Mouse (Mus musculus): ENCODE data around the gene Slit3. TPM values are rescaled to one million over a fixed set of nuclear protein-coding genes. Genes with fewer than 3 reads are reported as not detected.

Gene Slit3
- total and polyA plus RNA-seq, 3 experiments, result not detected

DNA sequence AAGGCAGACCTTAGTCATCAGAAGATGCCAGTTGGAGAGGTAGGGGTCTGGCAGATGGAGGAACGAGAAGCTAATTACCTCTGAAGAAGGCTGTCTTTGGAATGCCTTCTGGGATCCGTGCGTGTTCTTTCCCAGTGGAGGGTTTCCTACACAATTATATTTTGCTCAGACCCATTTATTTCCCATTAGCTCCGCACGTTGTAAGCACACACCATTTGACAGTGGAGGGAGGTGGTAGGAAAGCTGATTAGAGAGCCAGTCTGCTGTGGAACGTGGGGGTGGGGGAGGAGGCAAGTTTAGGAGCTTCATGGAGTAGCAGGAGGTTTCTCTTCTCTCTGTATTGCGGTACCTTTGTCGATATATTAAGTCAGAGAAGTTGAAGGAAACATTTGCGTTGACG lies 530.3 kb downstream of the Slit3 start:
- no peak for TF ChIP-seq CHD1 (IDR thresholded peaks at IDR 0.05; ENCODE audit: low read depth, low read length)
- TF ChIP-seq MXI1 (IDR thresholded peaks at IDR 0.05; ENCODE audit: low read depth, low read length), result no peak
- Histone ChIP-seq H3K27ac (ENCODE audit: control insufficient read depth, low read depth, low read length) (no peak overlapping the region), H3K79me2 (ENCODE audit: control insufficient read depth, insufficient read depth, low read length, poor library complexity) (no peaks in the 10 kb centered on the region), H3K36me3 (ENCODE audit: control insufficient read depth in 1 of 2, insufficient read depth in 2 of 2, low read length in 2 of 2) (no peaks in the 10 kb centered on the region), H3K9me3 (replicated peaks; ENCODE audit: insufficient read depth, low read length) (no peaks in the 10 kb centered on the region), H3K27me3 (ENCODE audit: control insufficient read depth in 1 of 2, insufficient read depth in 2 of 2, low read length in 2 of 2) (no peaks in the 10 kb centered on the region), H3K9ac (ENCODE audit: control insufficient read depth, low read depth, low read length, poor library complexity, severe bottlenecking) (no peak overlapping the region), H3K4me3 (ENCODE audit: control insufficient read depth in 1 of 2, insufficient read depth in 1 of 2, low read depth in 2 of 2, low read length in 2 of 2) (no peak overlapping the region), H3K4me1 (ENCODE audit: control insufficient read depth in 1 of 2, insufficient read depth in 2 of 2, low read length in 2 of 2) (no peaks in the 10 kb centered on the region)
- DNase-seq (ENCODE audit: low read depth, low spot score), result no peak

DNA sequence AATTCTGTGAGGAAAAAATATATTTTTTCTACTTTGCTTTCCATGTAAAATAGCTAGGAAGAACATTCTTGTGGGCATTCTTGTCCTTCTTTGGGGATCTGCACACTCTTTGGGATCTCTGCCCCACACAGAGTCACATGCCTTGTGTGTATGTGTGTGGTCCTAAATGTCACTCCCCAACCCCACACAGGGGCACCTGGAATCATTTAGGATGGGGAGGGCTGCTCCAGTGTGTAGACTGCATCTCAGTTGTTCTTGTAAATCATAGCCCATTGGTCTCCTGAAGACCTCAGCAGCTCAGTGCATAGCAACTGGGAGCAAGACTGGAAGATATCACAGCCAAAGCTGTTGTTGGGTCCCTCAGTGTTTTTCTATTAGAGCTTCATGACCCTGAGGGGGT lies 534.8 kb downstream of the Slit3 start:
- Histone ChIP-seq H3K4me3 (ENCODE audit: control insufficient read depth in 1 of 2, insufficient read depth in 1 of 2, low read depth in 2 of 2, low read length in 2 of 2) (no peak overlapping the region), H3K79me2 (ENCODE audit: control insufficient read depth, insufficient read depth, low read length, poor library complexity) (no peaks in the 10 kb centered on the region), H3K27me3 (ENCODE audit: control insufficient read depth in 1 of 2, insufficient read depth in 2 of 2, low read length in 2 of 2) (no peaks in the 10 kb centered on the region), H3K27ac (ENCODE audit: control insufficient read depth, low read depth, low read length) (no peak overlapping the region), H3K9me3 (replicated peaks; ENCODE audit: insufficient read depth, low read length) (no peaks in the 10 kb centered on the region), H3K9ac (ENCODE audit: control insufficient read depth, low read depth, low read length, poor library complexity, severe bottlenecking) (no peak overlapping the region), H3K36me3 (ENCODE audit: control insufficient read depth in 1 of 2, insufficient read depth in 2 of 2, low read length in 2 of 2) (no peaks in the 10 kb centered on the region), H3K4me1 (ENCODE audit: control insufficient read depth in 1 of 2, insufficient read depth in 2 of 2, low read length in 2 of 2) (no peaks in the 10 kb centered on the region)
- TF ChIP-seq USF2 (IDR thresholded peaks at IDR 0.05; ENCODE audit: borderline replicate concordance in 1 of 2, insufficient read depth in 1 of 2, low read depth in 1 of 2, low read length in 2 of 2) (no peak), TCF12 (IDR thresholded peaks at IDR 0.05; ENCODE audit: low read depth, low read length) (no peak), CTCF (IDR thresholded peaks at IDR 0.05 in 2 of 3, conservative IDR thresholded peaks at IDR 0.05 in 1 of 3; ENCODE audit: control insufficient read depth in 1 of 3, insufficient read depth in 1 of 3, low read depth in 2 of 3, low read length in 3 of 3, poor library complexity in 1 of 3, severe bottlenecking in 1 of 3) (no peak), GABPA (IDR thresholded peaks at IDR 0.05; ENCODE audit: low read depth, low read length) (no peak), MAX (IDR thresholded peaks at IDR 0.05; ENCODE audit: low read length) (no peak), ZC3H11A (IDR thresholded peaks at IDR 0.05; ENCODE audit: low read depth, low read length) (no peak), MAZ (IDR thresholded peaks at IDR 0.05; ENCODE audit: low read depth, low read length) (no peak)
- DNase-seq (ENCODE audit: low read depth, low spot score), result no peak

DNA sequence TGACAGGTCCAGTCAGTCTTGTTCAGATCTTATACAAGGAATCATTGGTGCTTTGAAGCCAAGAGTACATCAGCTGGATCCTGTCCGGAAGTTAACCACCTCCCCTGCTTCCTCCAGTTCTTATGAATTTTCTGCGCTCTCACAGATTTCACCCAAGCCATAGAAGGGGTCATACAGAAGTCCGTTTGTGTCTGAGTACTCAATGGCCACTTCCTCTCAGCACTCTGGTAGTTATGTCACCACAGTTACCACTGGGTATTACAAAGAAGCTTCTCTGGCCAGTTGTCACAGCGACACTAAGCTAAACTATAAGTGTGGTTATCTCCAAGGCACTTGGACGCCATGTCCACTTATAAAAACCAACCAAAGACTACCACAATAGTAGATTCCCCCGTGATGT lies 536.6 kb downstream of the Slit3 start:
- DNase-seq (ENCODE audit: low read depth, low spot score), result no peak
- Histone ChIP-seq H3K4me3 (ENCODE audit: control insufficient read depth in 1 of 2, insufficient read depth in 1 of 2, low read depth in 2 of 2, low read length in 2 of 2) (no peak overlapping the region), H3K9ac (ENCODE audit: control insufficient read depth, low read depth, low read length, poor library complexity, severe bottlenecking) (no peak overlapping the region), H3K9me3 (replicated peaks; ENCODE audit: insufficient read depth, low read length) (no peaks in the 10 kb centered on the region), H3K79me2 (ENCODE audit: control insufficient read depth, insufficient read depth, low read length, poor library complexity) (no peaks in the 10 kb centered on the region), H3K4me1 (ENCODE audit: control insufficient read depth in 1 of 2, insufficient read depth in 2 of 2, low read length in 2 of 2) (no peaks in the 10 kb centered on the region), H3K27ac (ENCODE audit: control insufficient read depth, low read depth, low read length) (no peak overlapping the region), H3K36me3 (ENCODE audit: control insufficient read depth in 1 of 2, insufficient read depth in 2 of 2, low read length in 2 of 2) (no peaks in the 10 kb centered on the region), H3K27me3 (ENCODE audit: control insufficient read depth in 1 of 2, insufficient read depth in 2 of 2, low read length in 2 of 2) (no peaks in the 10 kb centered on the region)
- TF ChIP-seq TCF12 (IDR thresholded peaks at IDR 0.05; ENCODE audit: low read depth, low read length), result no peak
- TF ChIP-seq MYC (IDR thresholded peaks at IDR 0.05; ENCODE audit: low read depth, low read length), result no peak
- no peak for TF ChIP-seq TAL1 (IDR thresholded peaks at IDR 0.05; ENCODE audit: low read length)
- TF ChIP-seq CHD2 (IDR thresholded peaks at IDR 0.05; ENCODE audit: low read length), result no peak

Data from MEL (cell line).